Mouse (Mus musculus): ENCODE data around the gene Slc35f1. TPM values are rescaled to one million over a fixed set of nuclear protein-coding genes. Genes with fewer than 3 reads are reported as not detected.

Slc35f1 gene
- polyA plus RNA-seq, 1 experiment from 2014 or later = 3.1 TPM

- 100% methylated on average over 1 of the region's 1 CpGs for WGBS
- H3K9ac ChIP-seq = no peak overlapping the region
- ATAC-seq = no peak
- no peak overlapping the region for H3K27ac ChIP-seq
- no peaks in the 10 kb centered on the region for H3K27me3 ChIP-seq (replicated peaks)
- no peak overlapping the region for H3K4me3 ChIP-seq (replicated peaks)
- H3K9me3 ChIP-seq = no peaks in the 10 kb centered on the region
- no peaks in the 10 kb centered on the region for H3K4me1 ChIP-seq (replicated peaks)
- no peak overlapping the region for H3K4me2 ChIP-seq (replicated peaks)
- no peaks in the 10 kb centered on the region for H3K36me3 ChIP-seq
Observed at GRCm38 (mm10) chr10:52979251-52979650, 288.9 kb downstream of the Slc35f1 start.

- H3K27me3 ChIP-seq (replicated peaks) = no peaks in the 10 kb centered on the region
- no peak overlapping the region for H3K4me3 ChIP-seq (replicated peaks)
- H3K4me1 ChIP-seq (replicated peaks) = no peaks in the 10 kb centered on the region
- no peaks in the 10 kb centered on the region for H3K9me3 ChIP-seq
- WGBS = 20% methylated on average over 1 of the region's 1 CpGs
- H3K36me3 ChIP-seq = no peaks in the 10 kb centered on the region
- H3K9ac ChIP-seq = no peak overlapping the region
- H3K27ac ChIP-seq = no peak overlapping the region
- ATAC-seq = no peak
- no peak overlapping the region for H3K4me2 ChIP-seq (replicated peaks)
Observed at GRCm38 (mm10) chr10:52982836-52983235, 292.5 kb downstream of the Slc35f1 start.

- H3K4me3 ChIP-seq (replicated peaks) = no peak overlapping the region
- H3K27me3 ChIP-seq (replicated peaks) = no peaks in the 10 kb centered on the region
- H3K4me2 ChIP-seq (replicated peaks) = no peak overlapping the region
- H3K9ac ChIP-seq = no peak overlapping the region
- H3K4me1 ChIP-seq (replicated peaks) = no peaks in the 10 kb centered on the region
- H3K36me3 ChIP-seq = no peaks in the 10 kb centered on the region
- no peaks in the 10 kb centered on the region for H3K9me3 ChIP-seq
- no peak overlapping the region for H3K27ac ChIP-seq
- 52% methylated on average over 2 of the region's 2 CpGs for WGBS
- ATAC-seq = no peak
Observed at GRCm38 (mm10) chr10:52992246-52992645, 301.9 kb downstream of the Slc35f1 start.

- H3K4me1 ChIP-seq (replicated peaks) = no peaks in the 10 kb centered on the region
- H3K27ac ChIP-seq = no peak overlapping the region
- H3K4me3 ChIP-seq (replicated peaks) = no peak overlapping the region
- ATAC-seq = no peak
- 57% methylated on average over 2 of the region's 2 CpGs for WGBS
- no peak overlapping the region for H3K9ac ChIP-seq
- H3K9me3 ChIP-seq = no peaks in the 10 kb centered on the region
- H3K4me2 ChIP-seq (replicated peaks) = no peak overlapping the region
- no peaks in the 10 kb centered on the region for H3K27me3 ChIP-seq (replicated peaks)
- no peaks in the 10 kb centered on the region for H3K36me3 ChIP-seq
Observed at GRCm38 (mm10) chr10:52996886-52997285, 306.6 kb downstream of the Slc35f1 start.

- Histone ChIP-seq H3K27me3 (replicated peaks) (no peaks in the 10 kb centered on the region), H3K9me3 (no peaks in the 10 kb centered on the region), H3K4me2 (replicated peaks) (no peak overlapping the region), H3K4me3 (replicated peaks) (no peak overlapping the region), H3K4me1 (replicated peaks) (no peaks in the 10 kb centered on the region), H3K36me3 (no peaks in the 10 kb centered on the region), H3K27ac (no peak overlapping the region), H3K9ac (no peak overlapping the region)
- ATAC-seq = no peak
- WGBS = 96% methylated on average over 7 of the region's 7 CpGs
Observed at GRCm38 (mm10) chr10:53001136-53001535, 310.8 kb downstream of the Slc35f1 start.

GRCm38 (mm10) chr10:53006229-53007190 is 316.2 kb downstream of the Slc35f1 start:
- no peak overlapping the region for H3K4me2 ChIP-seq (replicated peaks)
- no peaks in the 10 kb centered on the region for H3K36me3 ChIP-seq
- no peak overlapping the region for H3K27ac ChIP-seq
- no peak overlapping the region for H3K4me3 ChIP-seq (replicated peaks)
- no peak for ATAC-seq
- H3K9me3 ChIP-seq = no peaks in the 10 kb centered on the region
- H3K4me1 ChIP-seq (replicated peaks) = no peaks in the 10 kb centered on the region
- H3K27me3 ChIP-seq (replicated peaks) = no peaks in the 10 kb centered on the region
- H3K9ac ChIP-seq = no peak overlapping the region
- 82% methylated on average over 1 of the region's 1 CpGs for WGBS

GRCm38 (mm10) chr10:53013878-53014277 is 323.5 kb downstream of the Slc35f1 start:
- Histone ChIP-seq H3K4me2 (replicated peaks) (no peak overlapping the region), H3K9me3 (no peaks in the 10 kb centered on the region), H3K9ac (no peak overlapping the region), H3K27me3 (replicated peaks) (no peaks in the 10 kb centered on the region), H3K4me3 (replicated peaks) (no peak overlapping the region), H3K36me3 (no peaks in the 10 kb centered on the region), H3K4me1 (replicated peaks) (no peaks in the 10 kb centered on the region), H3K27ac (no peak overlapping the region)
- no peak for ATAC-seq
- whole genome bisulfite sequencing = 46% methylated on average over 5 of the region's 5 CpGs

- H3K9me3 ChIP-seq = no peaks in the 10 kb centered on the region
- H3K4me3 ChIP-seq (replicated peaks) = no peak overlapping the region
- no peaks in the 10 kb centered on the region for H3K36me3 ChIP-seq
- WGBS = 50% methylated on average over 4 of the region's 4 CpGs
- no peaks in the 10 kb centered on the region for H3K4me1 ChIP-seq (replicated peaks)
- no peak overlapping the region for H3K4me2 ChIP-seq (replicated peaks)
- H3K9ac ChIP-seq = no peak overlapping the region
- ATAC-seq = no peak
- H3K27me3 ChIP-seq (replicated peaks) = no peaks in the 10 kb centered on the region
- H3K27ac ChIP-seq = no peak overlapping the region
Observed at GRCm38 (mm10) chr10:53028454-53028853, 338.1 kb downstream of the Slc35f1 start.

- Histone ChIP-seq H3K4me2 (replicated peaks) (no peak overlapping the region), H3K27me3 (replicated peaks) (no peaks in the 10 kb centered on the region), H3K4me3 (replicated peaks) (no peak overlapping the region), H3K27ac (no peak overlapping the region), H3K9me3 (no peaks in the 10 kb centered on the region), H3K9ac (no peak overlapping the region), H3K4me1 (replicated peaks) (no peaks in the 10 kb centered on the region), H3K36me3 (no peaks in the 10 kb centered on the region)
- no peak for ATAC-seq
- 43% methylated on average over 1 of the region's 1 CpGs for WGBS
Observed at GRCm38 (mm10) chr10:53035202-53035601, 344.9 kb downstream of the Slc35f1 start.

GRCm38 (mm10) chr10:53045931-53046330 is 355.6 kb downstream of the Slc35f1 start:
- H3K9me3 ChIP-seq = no peaks in the 10 kb centered on the region
- no peak overlapping the region for H3K27ac ChIP-seq
- no peak for ATAC-seq
- no peaks in the 10 kb centered on the region for H3K4me1 ChIP-seq (replicated peaks)
- H3K27me3 ChIP-seq (replicated peaks) = no peaks in the 10 kb centered on the region
- H3K4me2 ChIP-seq (replicated peaks) = no peak overlapping the region
- no peak overlapping the region for H3K9ac ChIP-seq
- no peak overlapping the region for H3K4me3 ChIP-seq (replicated peaks)
- H3K36me3 ChIP-seq = no peaks in the 10 kb centered on the region

- Histone ChIP-seq H3K9me3 (no peaks in the 10 kb centered on the region), H3K4me1 (replicated peaks) (no peaks in the 10 kb centered on the region), H3K9ac (no peak overlapping the region), H3K36me3 (no peaks in the 10 kb centered on the region), H3K4me2 (replicated peaks) (no peak overlapping the region), H3K4me3 (replicated peaks) (no peak overlapping the region), H3K27me3 (replicated peaks) (no peaks in the 10 kb centered on the region), H3K27ac (no peak overlapping the region)
- ATAC-seq = no peak
Observed at GRCm38 (mm10) chr10:53052521-53052920, 362.2 kb downstream of the Slc35f1 start.

GRCm38 (mm10) chr10:53060745-53061144 is 370.4 kb downstream of the Slc35f1 start:
- H3K36me3 ChIP-seq = no peaks in the 10 kb centered on the region
- no peaks in the 10 kb centered on the region for H3K9me3 ChIP-seq
- no peak overlapping the region for H3K4me3 ChIP-seq (replicated peaks)
- no peaks in the 10 kb centered on the region for H3K4me1 ChIP-seq (replicated peaks)
- no peak overlapping the region for H3K4me2 ChIP-seq (replicated peaks)
- H3K27me3 ChIP-seq (replicated peaks) = no peaks in the 10 kb centered on the region
- no peak overlapping the region for H3K9ac ChIP-seq
- H3K27ac ChIP-seq = no peak overlapping the region
- WGBS = 85% methylated on average over 2 of the region's 2 CpGs
- ATAC-seq = no peak

GRCm38 (mm10) chr10:53062741-53063140 is 372.4 kb downstream of the Slc35f1 start:
- Histone ChIP-seq H3K9ac (no peak overlapping the region), H3K27me3 (replicated peaks) (no peaks in the 10 kb centered on the region), H3K9me3 (no peaks in the 10 kb centered on the region), H3K4me2 (replicated peaks) (no peak overlapping the region), H3K27ac (no peak overlapping the region), H3K36me3 (no peaks in the 10 kb centered on the region), H3K4me1 (replicated peaks) (no peaks in the 10 kb centered on the region), H3K4me3 (replicated peaks) (no peak overlapping the region)
- no peak for ATAC-seq

All from intestine, embryonic 15.5 days (tissue).